Mouse (Mus musculus): ENCODE results near the gene Tha1. TPM values are rescaled to one million over a fixed set of nuclear protein-coding genes. Genes with fewer than 3 reads are reported as not detected.
"Not testable (repeated sequence)": the region's sequence is repeated elsewhere in the genome, so short reads cannot be mapped to it uniquely, and the experiment has no call there.

Tha1 gene
- polyA plus RNA-seq, 1 experiment from 2014 or later, result 5.4 TPM

GRCm38 (mm10) chr11:117846640-117847039, 26.6 kb downstream of the Tha1 start:
- H3K4me1 ChIP-seq, result peaks cover 30% of the 10 kb centered on the region
- H3K9me3 ChIP-seq, result no peaks in the 10 kb centered on the region
- H3K27me3 ChIP-seq, result no peaks in the 10 kb centered on the region
- H3K27ac ChIP-seq, result no peak overlapping the region
- no peak overlapping the region for H3K4me2 ChIP-seq
- no peak overlapping the region for H3K4me3 ChIP-seq
- 47% methylated on average over 5 of the region's 5 CpGs for WGBS
- H3K9ac ChIP-seq, result no peak overlapping the region
- H3K36me3 ChIP-seq, result peaks cover 6% of the 10 kb centered on the region; the same call in 1 of the 2 replicates
- ATAC-seq (ENCODE audit: borderline replicate concordance, extremely low read depth, low FRiP score, low TSS enrichment), result no peak

GRCm38 (mm10) chr11:117845651-117846050, 27.6 kb downstream of the Tha1 start:
- Histone ChIP-seq H3K4me1 (peaks cover 25% of the 10 kb centered on the region), H3K4me3 (no peak overlapping the region), H3K9me3 (no peaks in the 10 kb centered on the region), H3K27me3 (no peaks in the 10 kb centered on the region), H3K27ac (no peak overlapping the region), H3K36me3 (no peaks in the 10 kb centered on the region), H3K4me2 (no peak overlapping the region), H3K9ac (no peak overlapping the region)
- ATAC-seq (ENCODE audit: borderline replicate concordance, extremely low read depth, low FRiP score, low TSS enrichment), result no peak
- WGBS, result 71% methylated on average over 2 of the region's 2 CpGs

- H3K27ac ChIP-seq, result peak overlapping the region; percentile 25; the same call in 1 of the 2 replicates
These were observed 28.3 kb downstream of the Tha1 start for GRCm38 (mm10) chr11:117844997-117845396.

GRCm38 (mm10) chr11:117843434-117843833, 29.8 kb downstream of the Tha1 start:
- H3K4me1 ChIP-seq, result peaks cover 12% of the 10 kb centered on the region
- H3K9ac ChIP-seq, result no peak overlapping the region
- no peak overlapping the region for H3K4me2 ChIP-seq
- no peak overlapping the region for H3K4me3 ChIP-seq
- H3K27me3 ChIP-seq, result no peaks in the 10 kb centered on the region
- ATAC-seq (ENCODE audit: borderline replicate concordance, extremely low read depth, low FRiP score, low TSS enrichment), result no peak
- no peak overlapping the region for H3K27ac ChIP-seq
- no peaks in the 10 kb centered on the region for H3K9me3 ChIP-seq
- 82% methylated on average over 2 of the region's 2 CpGs for WGBS
- H3K36me3 ChIP-seq, result no peaks in the 10 kb centered on the region

More at GRCm38 (mm10) chr11:117844997-117845396, 28.3 kb downstream of the Tha1 start:
- H3K9me3 ChIP-seq, result no peaks in the 10 kb centered on the region
- H3K4me2 ChIP-seq, result no peak overlapping the region
- peaks cover 19% of the 10 kb centered on the region for H3K4me1 ChIP-seq
- H3K9ac ChIP-seq, result no peak overlapping the region
- H3K36me3 ChIP-seq, result no peaks in the 10 kb centered on the region
- WGBS, result 45% methylated on average over 2 of the region's 2 CpGs
- no peak overlapping the region for H3K4me3 ChIP-seq
- ATAC-seq (ENCODE audit: borderline replicate concordance, extremely low read depth, low FRiP score, low TSS enrichment), result no peak
- no peaks in the 10 kb centered on the region for H3K27me3 ChIP-seq

GRCm38 (mm10) chr11:117840910-117841309, 32.4 kb downstream of the Tha1 start:
- no peak for ATAC-seq (ENCODE audit: borderline replicate concordance, extremely low read depth, low FRiP score, low TSS enrichment)
- H3K9ac ChIP-seq, result no peak overlapping the region
- H3K36me3 ChIP-seq, result no peaks in the 10 kb centered on the region
- no peaks in the 10 kb centered on the region for H3K9me3 ChIP-seq
- H3K4me1 ChIP-seq, result 0 out of 2 replicates have a peak, but pooled peaks cover 4% of the 10 kb centered on the region
- no peak overlapping the region for H3K27ac ChIP-seq
- H3K27me3 ChIP-seq, result no peaks in the 10 kb centered on the region
- H3K4me2 ChIP-seq, result no peak overlapping the region
- H3K4me3 ChIP-seq, result no peak overlapping the region
- WGBS, result 32% methylated on average over 1 of the region's 1 CpGs

- no peaks in the 10 kb centered on the region for H3K36me3 ChIP-seq
- 0 out of 2 replicates have a peak, but pooled peaks cover 4% of the 10 kb centered on the region for H3K4me1 ChIP-seq
- no peaks in the 10 kb centered on the region for H3K9me3 ChIP-seq
- no peaks in the 10 kb centered on the region for H3K27me3 ChIP-seq
- no peak for ATAC-seq (ENCODE audit: borderline replicate concordance, extremely low read depth, low FRiP score, low TSS enrichment)
- H3K4me3 ChIP-seq, result no peak overlapping the region
- H3K4me2 ChIP-seq, result no peak overlapping the region
- no peak overlapping the region for H3K27ac ChIP-seq
- WGBS, result 75% methylated on average over 1 of the region's 1 CpGs
- H3K9ac ChIP-seq, result no peak overlapping the region
These were observed 34.3 kb downstream of the Tha1 start for GRCm38 (mm10) chr11:117839021-117839420.

- Histone ChIP-seq H3K9me3 (no peaks in the 10 kb centered on the region), H3K36me3 (no peaks in the 10 kb centered on the region), H3K4me1 (0 out of 2 replicates have a peak, but pooled peaks cover 4% of the 10 kb centered on the region), H3K4me2 (no peak overlapping the region), H3K9ac (no peak overlapping the region), H3K4me3 (no peak overlapping the region), H3K27ac (no peak overlapping the region), H3K27me3 (no peaks in the 10 kb centered on the region)
- 59% methylated on average over 2 of the region's 2 CpGs for WGBS
- ATAC-seq (ENCODE audit: borderline replicate concordance, extremely low read depth, low FRiP score, low TSS enrichment), result no peak; the same call in 1 of the 2 replicates
These were observed 34.7 kb downstream of the Tha1 start for GRCm38 (mm10) chr11:117838572-117838971.

GRCm38 (mm10) chr11:117836306-117836705, 37.0 kb downstream of the Tha1 start:
- 22% methylated on average over 13 of the region's 13 CpGs for WGBS
- H3K9ac ChIP-seq, result no peak overlapping the region
- H3K27me3 ChIP-seq, result no peaks in the 10 kb centered on the region
- H3K27ac ChIP-seq, result no peak overlapping the region
- peaks cover 10% of the 10 kb centered on the region; the same call in 1 of the 2 replicates for H3K4me1 ChIP-seq
- ATAC-seq (ENCODE audit: borderline replicate concordance, extremely low read depth, low FRiP score, low TSS enrichment), result no peak
- no peaks in the 10 kb centered on the region for H3K9me3 ChIP-seq
- H3K36me3 ChIP-seq, result no peaks in the 10 kb centered on the region
- H3K4me3 ChIP-seq, result peak overlapping the region; percentile 19
- H3K4me2 ChIP-seq, result peak overlapping the region; percentile 50

GRCm38 (mm10) chr11:117834086-117834485, 39.2 kb downstream of the Tha1 start:
- H3K27me3 ChIP-seq, result no peaks in the 10 kb centered on the region
- peaks cover 29% of the 10 kb centered on the region for H3K4me1 ChIP-seq
- no peaks in the 10 kb centered on the region for H3K9me3 ChIP-seq
- H3K4me2 ChIP-seq, result no peak overlapping the region
- no peaks in the 10 kb centered on the region for H3K36me3 ChIP-seq
- 87% methylated on average over 8 of the region's 8 CpGs for WGBS
- no peak overlapping the region for H3K27ac ChIP-seq
- no peak overlapping the region for H3K9ac ChIP-seq
- H3K4me3 ChIP-seq, result no peak overlapping the region
- no peak for ATAC-seq (ENCODE audit: borderline replicate concordance, extremely low read depth, low FRiP score, low TSS enrichment)

GRCm38 (mm10) chr11:117833509-117833908, 39.8 kb downstream of the Tha1 start:
- not testable (repeated sequence) for H3K36me3 ChIP-seq
- WGBS, result 77% methylated on average over 6 of the region's 6 CpGs

GRCm38 (mm10) chr11:117832086-117832969, 41.0 kb downstream of the Tha1 start:
- no peak overlapping the region for H3K9ac ChIP-seq
- H3K9me3 ChIP-seq, result no peaks in the 10 kb centered on the region
- peak; percentile 16; the same call in 1 of the 2 replicates for ATAC-seq (ENCODE audit: borderline replicate concordance, extremely low read depth, low FRiP score, low TSS enrichment)
- H3K4me1 ChIP-seq, result peaks cover 47% of the 10 kb centered on the region
- WGBS, result 22% methylated on average over 28 of the region's 28 CpGs
- H3K36me3 ChIP-seq, result no peaks in the 10 kb centered on the region
- peak overlapping the region; percentile 17 for H3K4me3 ChIP-seq
- H3K4me2 ChIP-seq, result peak overlapping the region; percentile 50
- H3K27me3 ChIP-seq, result no peaks in the 10 kb centered on the region
- H3K27ac ChIP-seq, result no peak overlapping the region

More at GRCm38 (mm10) chr11:117833509-117833908, 39.8 kb downstream of the Tha1 start:
- not testable (repeated sequence) for H3K9ac ChIP-seq; ATAC-seq (ENCODE audit: borderline replicate concordance, extremely low read depth, low FRiP score, low TSS enrichment); H3K4me3 ChIP-seq; H3K4me2 ChIP-seq; H3K27ac ChIP-seq; H3K9me3 ChIP-seq; H3K27me3 ChIP-seq
- H3K4me1 ChIP-seq, result peaks cover 35% of the 10 kb centered on the region

GRCm38 (mm10) chr11:117830401-117830800, 42.9 kb downstream of the Tha1 start:
- Histone ChIP-seq H3K4me2 (no peak overlapping the region), H3K9me3 (no peaks in the 10 kb centered on the region), H3K4me3 (no peak overlapping the region), H3K9ac (no peak overlapping the region), H3K27ac (peak overlapping the region; percentile 83), H3K27me3 (no peaks in the 10 kb centered on the region), H3K36me3 (no peaks in the 10 kb centered on the region), H3K4me1 (peaks cover 57% of the 10 kb centered on the region)
- 49% methylated on average over 9 of the region's 9 CpGs for WGBS
- no peak for ATAC-seq (ENCODE audit: borderline replicate concordance, extremely low read depth, low FRiP score, low TSS enrichment)

Data from lung, embryonic 15.5 days (tissue).